Mouse (Mus musculus): ENCODE results near the gene Sde2.
A peak's percentile ranks its signal among the peaks of the same experiment; 100 is the strongest.
"Not testable (repeated sequence)": the region's sequence is repeated elsewhere in the genome, so short reads cannot be mapped to it uniquely, and the experiment has no call there.

Sde2 gene

GRCm38 (mm10) chr1:180888556-180889042 is 37.7 kb downstream of the Sde2 start:
- no peak for DNase-seq (ENCODE audit: low read depth, low spot score)

GRCm38 (mm10) chr1:180889172-180889571 is 38.2 kb downstream of the Sde2 start:
- DNase-seq (ENCODE audit: low read depth, low spot score), result no peak

- DNase-seq (ENCODE audit: low read depth, low spot score), result peak; percentile 73
Observed at GRCm38 (mm10) chr1:180889841-180890240, 38.9 kb downstream of the Sde2 start.

- DNase-seq (ENCODE audit: low read depth, low spot score), result no peak
Observed at GRCm38 (mm10) chr1:180892808-180893207, 41.9 kb downstream of the Sde2 start, which contains the start of gene Lefty2. Gene Lefty2, plus strand, starts transcription at chr1:180893108.

GRCm38 (mm10) chr1:180894088-180894987 is 43.4 kb downstream of the Sde2 start:
- not testable (repeated sequence) for DNase-seq (ENCODE audit: low read depth, low spot score)

- peak; percentile 65 for DNase-seq (ENCODE audit: low read depth, low spot score)
Observed at GRCm38 (mm10) chr1:180901107-180901506, 50.2 kb downstream of the Sde2 start.

GRCm38 (mm10) chr1:180902915-180903314 is 52.0 kb downstream of the Sde2 start:
- DNase-seq (ENCODE audit: low read depth, low spot score), result no peak

- no peak for DNase-seq (ENCODE audit: low read depth, low spot score)
Observed at GRCm38 (mm10) chr1:180903666-180904038, 52.7 kb downstream of the Sde2 start.

- peak; percentile 96 for DNase-seq (ENCODE audit: low read depth, low spot score)
Observed at GRCm38 (mm10) chr1:180904039-180904814, 53.3 kb downstream of the Sde2 start, which contains the start of gene Pycr2. Gene Pycr2, plus strand, starts transcription at chr1:180904293.

- DNase-seq (ENCODE audit: low read depth, low spot score), result no peak
Observed at GRCm38 (mm10) chr1:180904815-180905080, 53.8 kb downstream of the Sde2 start.

GRCm38 (mm10) chr1:180905307-180905706 is 54.4 kb downstream of the Sde2 start:
- no peak for DNase-seq (ENCODE audit: low read depth, low spot score)

- no peak for DNase-seq (ENCODE audit: low read depth, low spot score)
Observed at GRCm38 (mm10) chr1:180905876-180906275, 54.9 kb downstream of the Sde2 start.

- no peak for DNase-seq (ENCODE audit: low read depth, low spot score)
Observed at GRCm38 (mm10) chr1:180906461-180907147, 55.7 kb downstream of the Sde2 start.

- DNase-seq (ENCODE audit: low read depth, low spot score), result no peak
Observed at GRCm38 (mm10) chr1:180911138-180911537, 60.2 kb downstream of the Sde2 start.

GRCm38 (mm10) chr1:180911653-180912287 is 60.8 kb downstream of the Sde2 start:
- no peak for DNase-seq (ENCODE audit: low read depth, low spot score)

- no peak for DNase-seq (ENCODE audit: low read depth, low spot score)
Observed at GRCm38 (mm10) chr1:180912792-180913191, 61.9 kb downstream of the Sde2 start.

GRCm38 (mm10) chr1:180913797-180914196 is 62.9 kb downstream of the Sde2 start:
- no peak for DNase-seq (ENCODE audit: low read depth, low spot score)

- DNase-seq (ENCODE audit: low read depth, low spot score), result no peak
Observed at GRCm38 (mm10) chr1:180916425-180916824, 65.5 kb downstream of the Sde2 start.

GRCm38 (mm10) chr1:180917053-180917452 is 66.1 kb downstream of the Sde2 start:
- no peak for DNase-seq (ENCODE audit: low read depth, low spot score)

All from A20 (cell line).